Mouse (Mus musculus): ENCODE results near the gene Mlx. TPM values are rescaled to one million over a fixed set of nuclear protein-coding genes. Genes with fewer than 3 reads are reported as not detected.
A peak's percentile ranks its signal among the peaks of the same experiment; 100 is the strongest.

Mlx gene
- total RNA-seq (2014; rRNA removed) (68.0 and 76.5 TPM in 2 replicates), polyA plus RNA-seq (2015; fragmentation: Nextera tagmentation; extraction: Ambion mirVana) (78.0 and 82.4 TPM in 2 replicates)

GRCm38 (mm10) chr11:101086756-101087681 lies at the start of gene Mlx:
TSS of gene Mlx (plus strand) at chr11:101087277.
- peak within 1 kb of the TSS; percentile 81 for H3K9ac ChIP-seq
- peak within 1 kb of the TSS; percentile 86 for H3K27ac ChIP-seq (ENCODE audit: low read depth, low read length)
- peak within 1 kb of the TSS; percentile 94 for H3K4me2 ChIP-seq (ENCODE audit: low read depth)
- peaks cover 50% of the 10 kb centered on the region for H3K36me3 ChIP-seq (ENCODE audit: insufficient read depth)
- H3K4me3 ChIP-seq (ENCODE audit: low read depth, low read length), result peak within 1 kb of the TSS; percentile 75
- DNase-seq (peak; percentile 96), ATAC-seq (peak; percentile 83)
- peaks cover 12% of the 10 kb centered on the region for H3K4me1 ChIP-seq (ENCODE audit: insufficient read depth)
- 2% methylated on average over 52 of the region's 52 CpGs for WGBS
- H3K27me3 ChIP-seq (ENCODE audit: insufficient read depth, low read length), result no peaks in the 10 kb centered on the region
- H3K9me3 ChIP-seq (ENCODE audit: low read length), result no peaks in the 10 kb centered on the region
- 0 out of 2 replicates have a peak, but pooled peaks have one; percentile 2 for TF ChIP-seq CTCF (IDR thresholded peaks at IDR 0.05; ENCODE audit: low read depth)

DNA sequence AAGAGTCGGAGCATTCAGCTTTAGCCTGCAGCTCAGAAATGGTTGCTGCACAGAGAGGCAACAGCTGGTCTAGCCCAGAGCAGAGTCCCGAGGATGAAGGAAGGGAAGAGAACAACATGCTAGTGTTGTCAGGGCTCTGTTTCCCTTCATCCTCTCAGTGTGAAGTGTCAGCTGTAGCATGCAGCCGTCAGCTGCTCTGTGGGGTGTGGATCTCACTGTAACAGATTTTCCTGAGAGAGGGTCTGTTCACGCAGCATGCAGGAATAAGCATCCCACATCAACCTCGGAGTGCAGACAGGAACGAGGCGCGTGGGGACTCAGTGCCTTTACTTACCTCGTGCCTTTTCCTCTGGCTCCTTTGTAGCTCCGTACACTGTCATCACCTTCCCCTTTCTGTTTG lies 49.3 kb upstream of the Mlx start:
- TF ChIP-seq CTCF (IDR thresholded peaks at IDR 0.05; ENCODE audit: low read depth), result no peak
- Histone ChIP-seq H3K4me1 (ENCODE audit: insufficient read depth) (no peaks in the 10 kb centered on the region), H3K4me2 (ENCODE audit: low read depth) (no peak overlapping the region), H3K27ac (ENCODE audit: low read depth, low read length) (no peak overlapping the region), H3K9ac (no peak overlapping the region), H3K9me3 (ENCODE audit: low read length) (no peaks in the 10 kb centered on the region), H3K27me3 (ENCODE audit: insufficient read depth, low read length) (no peaks in the 10 kb centered on the region), H3K4me3 (ENCODE audit: low read depth, low read length) (no peak overlapping the region), H3K36me3 (ENCODE audit: insufficient read depth) (peaks cover 87% of the 10 kb centered on the region)
- no peak for DNase-seq
- ATAC-seq, result no peak
- WGBS, result 82% methylated on average over 10 of the region's 10 CpGs

- Histone ChIP-seq H3K27ac (ENCODE audit: low read depth, low read length) (no peak overlapping the region), H3K9me3 (ENCODE audit: low read length) (no peaks in the 10 kb centered on the region), H3K36me3 (ENCODE audit: insufficient read depth) (peaks cover 93% of the 10 kb centered on the region), H3K4me1 (ENCODE audit: insufficient read depth) (no peaks in the 10 kb centered on the region), H3K9ac (no peak overlapping the region), H3K4me3 (ENCODE audit: low read depth, low read length) (no peak overlapping the region), H3K27me3 (ENCODE audit: insufficient read depth, low read length) (no peaks in the 10 kb centered on the region), H3K4me2 (ENCODE audit: low read depth) (no peak overlapping the region)
- WGBS, result 92% methylated on average over 4 of the region's 4 CpGs
- ATAC-seq (no peak), DNase-seq (no peak)
- no peak for TF ChIP-seq CTCF (IDR thresholded peaks at IDR 0.05; ENCODE audit: low read depth)
These were observed 41.3 kb upstream of the Mlx start for GRCm38 (mm10) chr11:101045826-101046225.

GRCm38 (mm10) chr11:101046440-101046839 lies 40.6 kb upstream of the Mlx start:
- Histone ChIP-seq H3K9me3 (ENCODE audit: low read length) (no peaks in the 10 kb centered on the region), H3K27ac (ENCODE audit: low read depth, low read length) (no peak overlapping the region), H3K4me1 (ENCODE audit: insufficient read depth) (no peaks in the 10 kb centered on the region), H3K4me2 (ENCODE audit: low read depth) (no peak overlapping the region), H3K4me3 (ENCODE audit: low read depth, low read length) (no peak overlapping the region), H3K36me3 (ENCODE audit: insufficient read depth) (peaks cover 92% of the 10 kb centered on the region), H3K27me3 (ENCODE audit: insufficient read depth, low read length) (no peaks in the 10 kb centered on the region), H3K9ac (no peak overlapping the region)
- DNase-seq (no peak), ATAC-seq (no peak)
- 69% methylated on average over 9 of the region's 9 CpGs for WGBS
- TF ChIP-seq CTCF (IDR thresholded peaks at IDR 0.05; ENCODE audit: low read depth), result no peak

GRCm38 (mm10) chr11:101047502-101047901 lies 39.6 kb upstream of the Mlx start:
- no peaks in the 10 kb centered on the region for H3K27me3 ChIP-seq (ENCODE audit: insufficient read depth, low read length)
- no peaks in the 10 kb centered on the region for H3K4me1 ChIP-seq (ENCODE audit: insufficient read depth)
- H3K9ac ChIP-seq, result no peak overlapping the region
- WGBS, result 89% methylated on average over 3 of the region's 3 CpGs
- H3K4me3 ChIP-seq (ENCODE audit: low read depth, low read length), result no peak overlapping the region
- ATAC-seq (no peak), DNase-seq (no peak)
- no peaks in the 10 kb centered on the region for H3K9me3 ChIP-seq (ENCODE audit: low read length)
- H3K27ac ChIP-seq (ENCODE audit: low read depth, low read length), result no peak overlapping the region
- TF ChIP-seq CTCF (IDR thresholded peaks at IDR 0.05; ENCODE audit: low read depth), result no peak
- peaks cover 93% of the 10 kb centered on the region for H3K36me3 ChIP-seq (ENCODE audit: insufficient read depth)
- H3K4me2 ChIP-seq (ENCODE audit: low read depth), result no peak overlapping the region

DNA sequence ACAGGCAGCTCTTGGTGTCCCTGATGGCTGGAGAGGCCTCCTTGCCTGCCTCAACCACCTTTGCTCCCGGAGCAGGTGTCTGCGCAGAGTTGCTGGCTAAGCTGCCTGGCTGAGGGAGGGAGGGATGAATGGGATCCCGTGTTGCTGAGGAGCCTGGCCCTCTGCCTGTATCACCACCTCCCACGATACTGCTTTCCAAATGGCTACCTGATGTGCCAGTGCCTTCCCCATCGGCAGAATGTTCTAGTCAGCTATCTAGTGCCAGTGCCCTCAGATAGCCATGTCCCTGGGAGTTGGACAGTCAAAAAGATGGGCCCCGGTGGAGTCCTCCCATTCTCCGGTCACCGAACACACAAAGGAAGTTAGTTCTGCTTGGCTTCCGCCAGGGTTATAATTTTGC lies 36.7 kb upstream of the Mlx start:
- no peak overlapping the region for H3K27ac ChIP-seq (ENCODE audit: low read depth, low read length)
- peaks cover 88% of the 10 kb centered on the region for H3K36me3 ChIP-seq (ENCODE audit: insufficient read depth)

DNA sequence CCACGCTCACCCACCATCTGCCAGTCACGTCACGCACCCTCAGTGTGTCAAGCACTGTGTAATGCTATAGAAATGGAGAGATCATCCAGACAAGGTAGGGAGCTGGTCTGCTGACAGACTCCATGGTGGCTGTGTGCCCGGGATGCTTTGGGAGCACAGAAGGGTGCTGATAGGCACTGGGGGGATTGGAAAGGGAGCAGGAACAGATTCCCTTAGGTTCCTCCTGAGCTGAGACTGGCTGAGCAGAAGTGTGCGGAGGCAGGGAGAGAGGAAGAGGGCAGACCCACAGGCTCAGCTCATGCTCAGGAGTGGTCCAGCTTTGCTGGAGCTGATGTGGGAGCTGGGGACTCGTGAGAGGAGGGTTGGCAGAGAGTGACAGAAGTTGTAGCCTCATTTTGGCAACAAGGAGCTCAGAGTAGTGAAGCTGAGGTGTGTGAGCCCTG lies 36.0 kb upstream of the Mlx start:
- 81% methylated on average over 6 of the region's 6 CpGs for WGBS
- Histone ChIP-seq H3K4me1 (ENCODE audit: insufficient read depth) (no peaks in the 10 kb centered on the region), H3K9ac (no peak overlapping the region), H3K27me3 (ENCODE audit: insufficient read depth, low read length) (no peaks in the 10 kb centered on the region), H3K9me3 (ENCODE audit: low read length) (no peaks in the 10 kb centered on the region), H3K27ac (ENCODE audit: low read depth, low read length) (no peak overlapping the region), H3K4me3 (ENCODE audit: low read depth, low read length) (no peak overlapping the region), H3K36me3 (ENCODE audit: insufficient read depth) (peaks cover 88% of the 10 kb centered on the region), H3K4me2 (ENCODE audit: low read depth) (no peak overlapping the region)
- ATAC-seq (no peak), DNase-seq (no peak)
- no peak for TF ChIP-seq CTCF (IDR thresholded peaks at IDR 0.05; ENCODE audit: low read depth)

More for the DNA sequence above, 36.7 kb upstream of the Mlx start:
- Histone ChIP-seq H3K4me2 (ENCODE audit: low read depth) (no peak overlapping the region), H3K9me3 (ENCODE audit: low read length) (no peaks in the 10 kb centered on the region), H3K27me3 (ENCODE audit: insufficient read depth, low read length) (no peaks in the 10 kb centered on the region), H3K4me1 (ENCODE audit: insufficient read depth) (no peaks in the 10 kb centered on the region), H3K4me3 (ENCODE audit: low read depth, low read length) (no peak overlapping the region), H3K9ac (no peak overlapping the region)
- TF ChIP-seq CTCF (IDR thresholded peaks at IDR 0.05; ENCODE audit: low read depth), result no peak
- DNase-seq (no peak), ATAC-seq (no peak)
- WGBS, result 82% methylated on average over 9 of the region's 9 CpGs
